Mouse (Mus musculus) adipocyte (in vitro differentiated cells): ENCODE measurements around the gene Pcyt2.

Experiments used
- DNase-seq: peaks from one replicate; pipeline ENCODE4 v3.0.0-alpha.2; 2016; ENCODE audit warnings: low spot score

Pcyt2 gene

GRCm38 (mm10) chr11:120632559-120633519, 15.1 kb upstream of the Pcyt2 start:
- DNase-seq: peak; percentile 83

GRCm38 (mm10) chr11:120631726-120632448, 14.2 kb upstream of the Pcyt2 start:
- DNase-seq: peak; percentile 29

- peak; percentile 27 for DNase-seq
Observed at GRCm38 (mm10) chr11:120630881-120631725, 13.4 kb upstream of the Pcyt2 start.

DNA sequence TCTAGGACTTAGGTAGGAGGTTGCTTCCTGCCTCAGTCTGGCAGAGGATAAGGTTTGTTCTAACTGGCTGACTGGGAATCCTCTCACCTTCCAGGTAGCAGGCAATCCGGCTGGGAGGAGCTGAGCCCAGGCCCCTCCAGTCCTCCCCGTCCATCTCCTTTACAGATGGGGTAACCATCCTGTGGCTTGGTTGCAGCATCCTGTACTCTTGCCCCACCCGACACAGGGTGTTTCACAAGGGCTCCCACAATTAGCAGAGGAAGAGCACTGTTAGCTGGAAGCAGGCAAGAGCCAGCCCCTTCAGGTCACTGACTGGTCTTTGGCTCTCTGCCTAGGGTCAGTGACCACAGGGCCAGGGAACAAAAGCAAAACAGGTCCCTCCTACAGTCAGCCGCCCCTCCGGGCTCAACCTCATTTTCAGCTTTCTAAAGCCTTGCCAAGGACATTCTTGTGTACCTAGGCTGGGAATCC, 12.7 kb upstream of the Pcyt2 start:
- DNase-seq: peak; percentile 54

DNA sequence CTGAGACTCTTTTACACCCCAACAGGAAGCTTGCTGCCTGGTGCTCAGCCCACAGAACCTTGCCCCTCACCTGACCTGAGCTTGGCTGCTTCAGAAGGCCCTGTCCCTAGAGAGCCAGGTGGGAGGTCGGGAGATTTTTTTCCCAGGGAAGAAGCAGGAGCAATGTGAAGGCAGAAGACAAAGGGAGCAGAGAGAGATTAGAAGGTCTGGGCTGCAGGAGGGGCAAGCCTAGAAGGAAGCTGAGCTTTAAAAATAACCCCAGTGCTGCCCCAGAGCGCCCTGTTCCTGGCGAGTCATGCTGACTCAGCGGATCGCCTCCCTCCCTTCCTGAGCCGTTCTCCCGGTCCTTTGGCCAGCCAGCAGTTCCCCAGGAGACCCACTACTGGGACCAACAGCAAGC, 12.2 kb upstream of the Pcyt2 start:
- DNase-seq: peak; percentile 48

GRCm38 (mm10) chr11:120629341-120629730, 11.6 kb upstream of the Pcyt2 start:
- DNase-seq: no peak

- no peak for DNase-seq
Observed at GRCm38 (mm10) chr11:120628601-120629340, 11.0 kb upstream of the Pcyt2 start.

DNA sequence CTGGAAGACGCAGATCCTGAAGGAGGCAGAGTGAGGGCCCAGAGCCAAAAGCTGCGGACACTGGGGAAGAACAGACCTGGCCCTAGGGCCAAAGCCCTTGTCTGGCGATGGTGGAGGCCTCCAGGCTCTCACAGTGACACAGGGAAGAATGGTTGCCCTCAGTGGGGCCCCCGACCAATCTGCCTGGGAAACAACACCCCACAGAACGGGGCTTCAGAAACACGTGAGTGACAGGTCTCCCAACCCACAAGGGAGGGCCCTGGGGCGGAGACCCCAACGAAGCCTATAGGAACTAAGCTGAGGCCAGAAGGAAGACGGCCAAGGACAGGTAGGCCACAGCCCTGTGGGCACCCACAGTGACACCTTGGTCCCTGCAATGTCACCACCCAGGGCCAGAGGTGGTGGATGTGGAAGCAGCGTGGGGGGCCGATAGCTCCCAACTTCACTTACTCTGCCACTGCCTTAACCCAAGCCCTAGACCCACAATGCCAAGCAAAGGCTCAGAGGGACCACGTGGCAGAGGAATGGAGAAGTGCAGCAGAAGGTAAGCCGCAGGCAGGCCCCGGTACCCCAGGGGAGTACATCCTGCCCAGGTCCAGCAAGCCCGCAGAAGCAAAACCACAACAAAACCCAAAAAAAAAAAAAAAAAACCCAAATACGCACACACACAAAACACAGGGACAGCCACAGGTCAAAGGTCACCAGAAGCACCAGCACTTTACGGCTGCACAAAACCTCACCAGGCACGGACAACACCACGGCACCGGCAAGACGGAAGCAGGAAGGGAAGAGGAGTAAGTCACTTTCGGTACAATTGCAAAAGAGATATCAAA, 9.9 kb upstream of the Pcyt2 start:
- no peak for DNase-seq

DNA sequence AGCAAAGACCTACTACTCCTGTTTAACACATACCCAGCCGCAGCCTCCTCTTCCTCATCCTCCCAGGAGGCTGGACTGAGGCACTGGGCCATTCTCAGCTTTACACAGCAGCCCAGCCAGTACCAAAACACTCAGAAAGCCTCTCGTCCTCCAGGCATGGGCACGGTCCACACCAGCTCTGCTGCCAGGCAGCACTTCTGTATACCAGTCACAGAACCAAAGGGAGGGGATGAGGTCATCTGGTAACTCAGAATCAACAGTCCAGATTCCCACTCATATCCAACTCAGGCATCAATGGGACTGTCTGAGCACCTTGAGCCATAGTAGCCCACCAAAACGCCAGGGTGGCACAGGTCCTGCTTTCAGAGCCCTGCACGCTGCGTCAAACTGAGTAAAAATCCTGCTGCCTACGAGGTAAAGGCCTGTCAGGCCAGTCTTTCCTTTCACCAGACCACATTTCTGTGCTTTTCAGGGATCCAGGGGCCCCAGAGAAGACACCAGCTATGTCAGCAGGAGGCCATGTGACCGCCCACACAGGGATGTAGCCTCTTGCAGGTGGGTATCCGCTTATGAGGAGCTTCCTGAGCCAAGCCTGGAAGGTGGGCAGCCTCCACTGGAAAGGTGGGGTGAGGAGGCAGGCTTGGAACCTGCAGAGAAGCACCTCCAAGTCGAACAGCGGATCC, 9.2 kb upstream of the Pcyt2 start:
- no peak for DNase-seq

DNA sequence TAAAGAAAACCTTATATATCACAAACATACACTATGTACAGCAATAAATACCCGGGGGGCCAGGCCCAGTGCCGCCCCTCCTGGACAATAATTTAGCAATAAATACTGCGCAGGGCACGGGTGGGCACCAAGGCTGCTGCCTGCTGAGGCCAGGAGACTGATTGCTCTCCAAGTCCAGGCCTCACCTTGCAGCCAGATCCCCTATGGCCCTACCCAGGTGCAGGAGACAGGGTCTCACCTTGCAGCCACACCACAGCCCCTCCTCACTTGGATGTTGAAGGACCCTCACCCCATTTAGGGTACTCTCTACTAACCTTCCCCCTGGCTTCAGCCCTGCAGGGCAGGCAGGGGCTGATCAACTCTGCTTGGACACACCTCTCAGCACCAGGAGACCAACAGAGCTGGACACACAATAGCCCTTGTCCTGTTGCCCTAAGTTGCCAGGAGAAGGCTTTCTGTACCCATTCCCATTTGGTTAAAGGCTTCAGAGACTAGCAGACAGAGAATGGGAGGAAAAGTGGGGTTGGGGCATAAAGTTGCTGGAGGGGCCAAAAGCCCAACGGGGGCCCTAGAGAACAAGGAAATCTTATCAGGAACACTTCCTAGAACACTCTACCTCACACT, 7.5 kb upstream of the Pcyt2 start, which contains the start of gene Sirt7:
Gene Sirt7, minus strand, starts transcription at position 89 of the 624 bp plus-strand sequence.
- DNase-seq: peak; percentile 52

DNA sequence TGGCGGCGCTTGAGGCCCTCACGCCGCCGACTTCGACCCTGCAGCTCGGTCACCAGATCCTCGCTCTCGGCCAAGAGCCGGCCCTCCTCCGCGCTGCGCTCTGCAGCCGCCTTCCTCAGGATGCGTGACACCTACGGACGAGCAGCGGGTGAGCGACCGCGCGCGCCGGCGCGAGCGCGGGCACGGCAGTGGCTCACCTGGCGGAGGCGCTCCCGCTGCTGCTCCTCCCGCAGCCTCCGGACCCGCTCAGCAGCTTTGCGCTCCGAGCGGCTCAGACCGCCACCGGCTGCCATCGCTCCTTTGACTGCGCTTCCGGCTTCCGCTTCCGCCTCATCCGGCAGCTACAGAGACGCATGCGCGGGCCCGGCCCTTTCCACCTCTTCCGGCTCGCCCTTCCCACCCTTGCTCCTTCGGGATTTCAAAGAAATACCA, 7.0 kb upstream of the Pcyt2 start:
- peak; percentile 87 for DNase-seq

DNA sequence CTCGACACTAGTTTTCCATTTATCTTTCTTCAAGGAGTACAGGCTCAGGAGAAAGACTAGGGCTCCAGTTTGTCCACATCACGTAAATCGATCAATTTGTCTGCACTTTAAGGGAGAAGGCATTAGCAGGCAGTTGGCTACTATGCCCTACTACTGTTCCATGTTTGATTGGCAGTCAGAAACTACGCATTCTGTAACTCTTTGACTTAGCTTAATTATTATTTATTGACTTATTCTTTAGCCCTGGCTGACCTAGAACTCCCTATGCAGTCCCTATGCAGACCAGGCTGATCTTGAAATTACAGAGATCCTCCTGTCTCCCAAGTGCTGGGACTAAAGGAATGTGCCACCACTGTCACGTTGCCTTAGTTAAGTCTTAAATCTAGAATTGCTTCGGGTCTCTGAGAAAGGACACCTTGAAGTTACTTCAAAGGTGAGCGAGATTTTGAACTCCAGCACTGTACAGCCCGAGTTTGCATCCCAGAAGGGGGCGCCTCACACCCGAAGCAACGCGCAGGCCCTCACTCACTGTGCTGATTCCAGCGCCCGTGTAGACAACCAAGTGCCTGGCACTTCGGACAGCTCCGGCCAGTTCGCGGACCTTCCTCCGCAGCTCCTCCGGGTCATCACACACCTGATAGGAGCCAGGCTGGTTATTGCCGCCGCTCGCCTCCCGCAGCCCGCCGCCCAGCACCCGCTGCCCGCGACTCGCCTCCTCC, 6.4 kb upstream of the Pcyt2 start:
- peak; percentile 79 for DNase-seq

DNA sequence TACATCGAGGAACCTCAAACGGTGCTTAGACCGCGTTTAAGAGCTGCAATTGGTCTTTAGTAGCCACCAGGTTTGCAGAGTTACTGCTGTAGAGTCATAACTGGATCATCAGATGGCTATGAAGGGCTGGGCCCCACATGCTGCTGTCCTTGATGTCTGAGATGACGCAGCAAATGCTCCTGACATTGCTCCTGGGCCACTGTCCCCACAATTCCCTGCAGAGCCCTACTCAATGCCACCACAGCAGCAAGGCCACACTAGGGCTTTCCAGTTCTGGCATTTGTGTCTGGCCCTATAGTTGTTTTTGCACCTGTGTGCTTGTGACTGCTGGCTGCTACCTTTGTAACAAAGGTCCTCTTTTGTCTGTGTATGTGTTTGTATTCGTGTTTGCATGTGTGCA, 5.1 kb upstream of the Pcyt2 start:
- no peak for DNase-seq

- DNase-seq: no peak
Observed at GRCm38 (mm10) chr11:120620195-120620594, 2.5 kb upstream of the Pcyt2 start.

DNA sequence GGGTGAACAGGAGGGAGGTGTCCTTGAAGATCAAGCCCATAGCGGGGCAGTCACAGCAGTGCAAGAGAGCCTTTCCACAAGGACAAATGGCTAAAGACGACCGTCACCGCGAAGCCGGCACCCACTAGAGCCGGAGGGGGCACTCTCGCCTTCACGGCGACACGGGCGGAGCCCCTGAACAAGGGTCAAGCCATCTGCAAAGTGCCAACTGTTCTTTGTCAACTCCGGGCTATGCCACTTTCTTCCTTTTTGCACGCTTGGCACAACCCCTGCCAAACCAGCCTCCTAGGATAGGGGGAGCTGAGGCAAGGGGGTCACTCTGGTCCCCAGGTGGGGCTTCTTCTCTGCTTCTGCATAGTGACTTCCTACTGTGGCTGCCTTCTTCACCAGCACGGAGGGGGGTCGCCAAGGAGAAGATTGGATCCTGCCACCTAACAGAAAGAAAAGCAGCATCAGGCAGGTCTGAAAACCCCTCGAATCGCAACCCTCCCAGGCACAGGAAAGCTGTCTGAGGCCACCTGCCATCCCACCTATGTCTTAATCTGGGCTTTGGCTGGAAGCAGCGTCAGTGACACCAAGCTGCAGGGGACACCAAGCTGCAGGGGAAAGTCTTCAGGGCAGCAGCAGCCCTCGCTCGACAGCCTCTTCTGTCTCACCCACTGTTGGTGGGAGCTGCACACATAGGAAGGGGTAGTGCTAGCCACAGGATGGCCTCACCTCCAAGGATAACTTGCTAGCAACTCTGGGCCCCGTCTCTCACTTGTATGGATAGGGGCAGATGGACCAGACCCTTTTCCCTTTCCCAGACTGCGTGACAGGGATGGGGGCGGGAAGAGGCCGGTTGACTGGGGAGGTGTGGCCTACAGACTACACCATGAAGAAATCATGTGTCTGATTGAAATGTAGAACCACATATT, 1.1 kb upstream of the Pcyt2 start:
- no peak for DNase-seq

DNA sequence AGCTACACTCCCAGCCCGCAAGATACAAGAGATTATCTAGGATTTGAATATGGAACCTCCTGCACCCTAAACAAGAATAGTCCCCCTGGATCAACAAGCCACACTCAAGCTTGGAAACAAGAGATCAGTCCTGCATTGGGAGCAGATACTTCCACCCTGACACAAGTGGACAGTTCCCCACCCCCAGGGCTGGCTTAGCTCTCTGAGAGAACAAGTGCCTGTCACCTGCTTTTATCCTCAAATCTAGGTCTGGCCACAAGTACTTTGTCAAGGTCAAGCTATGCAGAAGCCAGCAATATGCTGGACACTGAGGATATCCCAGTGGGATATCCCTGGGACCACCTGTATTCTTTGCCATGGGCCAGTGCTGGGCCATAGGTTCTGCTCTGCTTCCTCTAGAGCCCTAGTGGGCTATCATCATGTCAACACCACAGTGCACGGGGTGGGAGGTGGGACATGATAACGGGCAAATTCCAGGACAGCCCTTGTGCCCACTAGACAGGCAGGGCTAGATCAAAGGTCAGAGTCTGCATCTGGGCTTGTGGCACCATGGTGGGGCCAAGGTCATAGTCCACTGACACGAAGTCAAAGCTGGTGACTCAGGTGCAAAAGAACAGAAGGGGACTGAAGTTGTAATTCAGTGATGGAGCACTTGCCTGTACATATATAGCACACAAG, 980 bp downstream of the Pcyt2 start:
- DNase-seq: no peak
